In genomic region chr2:154670741-154671140, GRCm38 (mm10) we compare ENCODE assay signal across 46 mouse cellular contexts. TPM values are rescaled to one million over a fixed set of nuclear protein-coding genes. Genes with fewer than 3 reads are reported as not detected.
"Had no signal": no experiment of that assay in that cellular context is flagged by ENCODE, and none has a peak within 500 bp of the region (broad histone marks: within the 10 kb centered on the region; RNA-seq: fewer than 3 reads in every experiment).

No protein-coding gene starts in this region.

- H3K27me3 ChIP-seq: heart, embryonic 12.5 days; heart, embryonic 13.5 days; heart, embryonic 15.5 days; hindbrain, embryonic 12.5 days; hindbrain, embryonic 13.5 days; hindbrain, embryonic 15.5 days; intestine, embryonic 15.5 days; kidney, embryonic 15.5 days had no signal

- H3K27ac ChIP-seq: heart, embryonic 10.5 days; heart, embryonic 13.5 days; heart, embryonic 15.5 days; hindbrain, embryonic 10.5 days; hindbrain, embryonic 12.5 days; hindbrain, embryonic 13.5 days; hindbrain, embryonic 14.5 days; hindbrain, embryonic 15.5 days; intestine, embryonic 15.5 days; kidney, embryonic 15.5 days; kidney, postnatal 0 days; left cerebral cortex, adult 2 months had no signal

- H3K4me3 ChIP-seq: heart, embryonic 10.5 days; heart, embryonic 12.5 days; heart, embryonic 13.5 days; heart, embryonic 15.5 days; hindbrain, embryonic 10.5 days; hindbrain, embryonic 12.5 days; hindbrain, embryonic 13.5 days; hindbrain, embryonic 15.5 days; intestine, embryonic 15.5 days; kidney, embryonic 15.5 days; left cerebral cortex, adult 2 months had no signal

- ATAC-seq: hindbrain, embryonic 16.5 days; hindbrain, postnatal 0 days; inflammation-experienced regulatory T-cells, adult 6 months; intestine, embryonic 15.5 days; intestine, embryonic 16.5 days; intestine, postnatal 0 days had no signal

- DNase-seq: heart, postnatal 10 days; heart, postnatal 14 days; heart, postnatal 36 days; heart, postnatal 4 days; kidney, adult 11 months; kidney, adult 18-20 months; kidney, adult 2 months; kidney, adult 8-10 months; kidney, adult 9 months; kidney, postnatal 10 days; kidney, postnatal 14 days; kidney, postnatal 25 days; kidney, postnatal 36 days; kidney, postnatal 4 days had no signal

RNA-seq across cellular contexts. Expression of gene 4930519P11Rik, which starts 57.5 kb away (rescaled TPM):
- total RNA-seq: heart, postnatal 10 days; heart, postnatal 14 days; heart, postnatal 25 days; heart, postnatal 36 days; heart, postnatal 4 days; hematopoietic stem cell, adult 5-6 weeks; hindbrain, postnatal 0 days; layer of hippocampus, adult 8-10 months; layer of hippocampus, postnatal 14 days; layer of hippocampus, postnatal 25 days; layer of hippocampus, postnatal 36 days; left cerebral cortex, adult 18-20 months; left cerebral cortex, adult 2 months; left cerebral cortex, adult 8-10 months had no signal
- polyA plus RNA-seq: heart, embryonic 13.5 days; heart, embryonic 14.5 days; heart, embryonic 15.5 days; heart, embryonic 16.5 days; heart, postnatal 0 days; hindbrain, embryonic 10.5 days; hindbrain, embryonic 12.5 days; inflammation-experienced regulatory T-cells, adult 6 months; intestine, embryonic 14.5 days; intestine, embryonic 15.5 days; intestine, embryonic 16.5 days; kidney, embryonic 15.5 days; kidney, embryonic 16.5 days; large intestine, adult 2 months had no signal
